Mouse (Mus musculus): ENCODE data around the gene Clcn7.
"Not testable (repeated sequence)": the region's sequence is repeated elsewhere in the genome, so short reads cannot be mapped to it uniquely, and the experiment has no call there.

Clcn7 gene

GRCm38 (mm10) chr17:25133275-25133698, at the start of gene Clcn7:
Gene Clcn7, plus strand, starts transcription at chr17:25133391.
- peak; percentile 84 for DNase-seq (ENCODE audit: low spot score)

- no peak for DNase-seq (ENCODE audit: low spot score)
These were observed 49.7 kb upstream of the Clcn7 start, which contains the start of gene Tmem204 for GRCm38 (mm10) chr17:25083444-25083931. Gene Tmem204, minus strand, starts transcription at chr17:25083591.

GRCm38 (mm10) chr17:25084835-25085385, 48.3 kb upstream of the Clcn7 start:
- no peak for DNase-seq (ENCODE audit: low spot score)

GRCm38 (mm10) chr17:25086724-25087123, 46.5 kb upstream of the Clcn7 start:
- no peak for DNase-seq (ENCODE audit: low spot score)

- no peak for DNase-seq (ENCODE audit: low spot score)
These were observed 44.0 kb upstream of the Clcn7 start for GRCm38 (mm10) chr17:25089158-25089557.

DNA sequence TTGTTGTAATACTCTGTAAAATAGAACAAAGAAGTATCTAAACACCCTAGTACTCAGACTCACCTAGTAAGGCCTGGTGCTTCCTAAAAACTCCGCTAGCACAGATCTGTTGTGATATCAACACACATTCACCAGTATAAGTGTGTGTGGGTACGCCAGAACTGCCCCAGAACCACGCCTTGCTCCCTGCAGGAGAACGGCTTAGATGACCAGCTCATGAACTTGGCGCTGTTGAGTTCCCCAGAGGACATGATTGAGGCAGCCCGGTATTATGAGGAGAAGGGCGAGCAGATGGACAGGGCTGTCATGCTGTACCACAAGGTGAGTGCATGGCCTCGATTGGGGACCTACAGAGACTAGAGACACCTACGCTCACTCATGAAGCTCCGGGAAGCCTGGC, 42.7 kb upstream of the Clcn7 start:
- no peak for DNase-seq (ENCODE audit: low spot score)

DNA sequence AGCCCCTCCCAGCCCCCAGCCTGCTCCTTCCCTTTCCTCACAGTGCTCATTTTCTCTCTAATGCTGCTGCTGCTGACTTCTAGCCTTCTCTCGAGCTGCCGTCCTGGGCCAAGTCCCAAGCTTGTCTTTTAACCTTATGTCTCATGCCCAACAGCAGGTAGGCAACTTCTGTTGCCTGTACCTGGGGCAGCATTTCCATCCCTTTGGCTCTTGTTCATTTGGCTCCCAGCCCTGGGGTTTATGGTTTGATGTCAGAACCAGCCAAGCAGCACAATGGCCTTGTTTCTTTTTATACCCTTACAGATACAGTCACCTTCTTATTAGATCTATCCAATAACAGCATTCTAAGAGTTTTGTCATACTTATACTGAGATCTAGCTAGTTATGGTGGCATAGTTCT, 37.0 kb upstream of the Clcn7 start:
- no peak for DNase-seq (ENCODE audit: low spot score)

GRCm38 (mm10) chr17:25100052-25100451, 33.1 kb upstream of the Clcn7 start:
- no peak for DNase-seq (ENCODE audit: low spot score)

DNA sequence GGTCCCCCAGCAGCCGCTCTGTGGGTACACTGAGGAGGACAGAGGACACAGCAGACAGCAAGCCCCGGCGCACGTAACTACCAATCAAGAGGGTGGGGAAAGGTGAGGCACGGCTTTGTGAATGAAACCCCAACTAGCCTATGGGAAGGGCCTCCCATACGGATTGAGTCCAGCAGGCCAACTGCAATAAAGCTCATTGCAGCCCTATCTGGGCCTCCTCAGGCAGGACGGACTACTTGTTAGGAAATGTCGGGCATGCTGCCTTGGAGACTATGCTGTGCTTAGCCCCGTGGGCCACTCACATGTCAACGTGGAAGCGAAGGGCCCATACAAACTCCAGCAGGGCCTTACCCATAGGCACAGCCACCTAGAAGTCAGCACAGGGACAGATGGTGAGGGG, 31.9 kb upstream of the Clcn7 start:
- no peak for DNase-seq (ENCODE audit: low spot score)

DNA sequence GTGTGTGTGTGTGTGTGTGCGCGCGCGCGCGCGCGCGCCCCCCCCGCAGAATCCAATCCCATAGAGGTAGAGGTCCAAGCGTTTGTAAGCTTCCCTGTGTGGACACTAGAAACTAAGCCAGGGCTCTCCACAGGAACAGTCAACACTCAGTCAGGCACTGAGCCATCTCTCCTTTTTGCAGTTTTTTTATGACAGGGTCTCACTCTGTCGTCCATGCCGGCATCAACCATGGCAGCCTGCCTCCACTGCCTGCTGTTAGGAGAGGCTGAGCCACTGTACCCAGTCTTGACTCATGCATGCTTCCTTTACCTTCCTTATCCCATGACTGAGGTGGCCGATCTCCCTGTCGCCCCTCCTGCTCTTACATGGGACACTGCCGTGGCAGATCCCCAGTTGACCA, 25.4 kb upstream of the Clcn7 start:
- no peak for DNase-seq (ENCODE audit: low spot score)

- no peak for DNase-seq (ENCODE audit: low spot score)
These were observed 23.6 kb upstream of the Clcn7 start for GRCm38 (mm10) chr17:25109578-25109977.

DNA sequence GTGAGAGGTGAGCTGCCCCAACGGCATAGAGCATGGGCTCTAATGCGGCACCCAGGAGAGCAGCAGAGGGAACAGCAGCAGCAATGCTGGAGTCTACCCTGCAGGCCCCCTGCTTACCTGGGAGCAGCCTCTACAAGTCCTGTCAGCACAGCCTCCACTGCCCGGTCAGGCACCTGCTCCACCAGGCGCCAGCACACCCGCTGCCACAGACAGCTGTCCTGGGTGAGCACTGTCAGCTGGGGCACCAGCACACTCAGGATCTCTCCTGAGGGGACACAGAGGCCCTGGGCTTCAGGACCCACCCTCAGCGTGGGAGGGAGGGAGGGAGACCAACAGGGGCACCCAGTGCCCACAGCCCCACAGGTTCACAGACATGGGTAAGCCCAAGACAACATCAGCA, 22.6 kb upstream of the Clcn7 start:
- no peak for DNase-seq (ENCODE audit: low spot score)

- DNase-seq (ENCODE audit: low spot score), result no peak
These were observed 22.0 kb upstream of the Clcn7 start for GRCm38 (mm10) chr17:25111220-25111619.

- no peak for DNase-seq (ENCODE audit: low spot score)
These were observed 21.3 kb upstream of the Clcn7 start for GRCm38 (mm10) chr17:25111739-25112422.

DNA sequence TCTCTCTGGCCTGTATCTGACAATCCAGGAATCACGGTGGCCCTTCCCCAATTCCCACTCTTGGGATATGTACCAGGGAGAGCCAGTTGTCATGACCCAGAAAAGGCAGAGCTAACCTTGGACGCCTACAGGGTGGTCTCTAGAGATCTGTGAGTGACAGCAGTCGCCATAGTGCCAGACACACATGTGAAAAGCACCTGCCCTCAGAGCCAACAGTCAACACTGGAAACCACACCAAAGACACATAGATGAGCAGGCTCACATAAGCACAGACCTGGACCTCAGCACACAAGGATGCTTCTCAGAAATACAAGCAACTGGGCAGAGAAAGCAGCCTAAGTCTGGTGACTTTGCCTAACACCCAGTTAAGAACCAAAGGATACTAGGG, 20.8 kb upstream of the Clcn7 start:
- no peak for DNase-seq (ENCODE audit: low spot score)

- no peak for DNase-seq (ENCODE audit: low spot score)
These were observed 18.1 kb upstream of the Clcn7 start for GRCm38 (mm10) chr17:25114908-25115645.

DNA sequence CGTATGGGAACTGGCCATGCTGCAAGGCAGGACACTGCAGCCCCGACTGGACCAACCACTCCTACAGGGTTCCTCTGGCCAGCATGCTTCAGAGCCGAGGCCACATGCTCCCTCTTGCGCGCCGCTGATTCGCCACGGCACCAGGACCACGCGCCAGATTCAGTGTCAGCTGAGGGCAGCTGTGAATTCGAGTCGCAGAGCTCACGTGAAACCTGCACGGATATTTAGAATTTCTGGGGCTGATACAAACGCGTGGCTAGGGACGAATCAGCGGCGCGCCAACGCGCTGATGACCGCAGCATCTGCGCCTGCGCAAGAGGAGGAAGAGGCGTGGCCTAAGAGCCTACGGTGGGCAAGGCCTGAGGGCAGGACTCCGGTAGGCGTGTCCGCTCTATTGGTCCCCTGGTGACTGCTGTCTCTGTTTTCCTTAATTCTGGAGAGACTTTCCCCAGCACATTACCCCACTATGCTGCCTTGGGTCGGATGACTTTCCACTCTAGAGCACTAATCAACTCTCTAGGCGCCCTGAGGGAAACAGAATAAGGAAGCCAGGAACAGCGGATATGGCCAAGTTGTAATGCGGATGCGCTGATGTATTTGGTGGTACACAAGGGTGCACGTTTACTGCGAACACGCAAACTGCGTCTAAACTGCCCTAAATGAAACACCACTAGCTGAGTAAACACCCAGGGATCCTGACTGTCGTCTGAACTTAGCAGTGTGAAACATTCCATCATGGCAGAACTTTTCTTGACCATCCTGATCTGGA, 17.3 kb upstream of the Clcn7 start, which contains the start of gene Telo2:
Telo2 (minus strand) TSS at position 304 of the 769 bp plus-strand sequence.
- peak; percentile 90 for DNase-seq (ENCODE audit: low spot score)

- no peak for DNase-seq (ENCODE audit: low spot score)
These were observed 15.9 kb upstream of the Clcn7 start for GRCm38 (mm10) chr17:25117263-25117662.

DNA sequence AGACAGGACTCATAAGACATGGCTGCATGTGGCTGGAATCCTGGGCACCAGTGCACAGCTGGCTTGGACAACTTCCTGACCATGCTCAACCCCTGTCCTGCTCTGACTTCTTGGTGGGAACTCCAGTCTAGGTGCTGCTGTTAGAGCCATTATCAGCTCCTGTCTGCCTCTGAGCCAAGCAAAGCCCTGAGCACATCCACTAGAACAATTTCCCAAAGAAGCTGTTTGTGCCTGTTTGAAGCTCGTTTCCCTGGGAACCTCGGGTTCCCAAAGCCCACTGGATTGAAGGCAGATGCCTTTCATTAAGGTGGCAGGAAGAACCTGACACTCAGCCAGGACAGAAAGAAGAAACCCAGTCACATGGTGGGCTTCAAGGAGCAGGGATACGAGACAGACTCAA, 12.8 kb upstream of the Clcn7 start, which contains the start of gene Ptx4:
Ptx4 (plus strand) TSS at position 355 of the 400 bp plus-strand sequence.
- no peak for DNase-seq (ENCODE audit: low spot score)

DNA sequence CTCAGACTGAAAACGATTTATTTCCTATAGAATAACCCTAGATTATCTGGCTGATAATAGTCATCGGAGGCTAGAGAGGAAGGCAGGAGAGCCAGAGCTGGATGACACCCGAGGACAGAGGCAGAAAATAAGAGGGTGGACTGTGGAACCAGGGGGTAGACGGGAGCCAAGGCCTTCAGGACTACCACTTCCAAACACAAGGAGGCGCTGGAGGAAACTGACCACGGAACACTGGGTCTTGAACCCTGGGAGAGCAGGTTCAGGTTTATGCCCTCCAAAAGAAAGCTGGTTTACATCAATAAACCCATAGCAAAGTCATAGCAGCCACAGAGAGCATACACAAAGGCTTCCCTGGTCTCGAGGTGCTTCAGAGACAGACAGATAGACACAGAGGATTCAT, 9.2 kb upstream of the Clcn7 start:
- DNase-seq (ENCODE audit: low spot score), result no peak

DNA sequence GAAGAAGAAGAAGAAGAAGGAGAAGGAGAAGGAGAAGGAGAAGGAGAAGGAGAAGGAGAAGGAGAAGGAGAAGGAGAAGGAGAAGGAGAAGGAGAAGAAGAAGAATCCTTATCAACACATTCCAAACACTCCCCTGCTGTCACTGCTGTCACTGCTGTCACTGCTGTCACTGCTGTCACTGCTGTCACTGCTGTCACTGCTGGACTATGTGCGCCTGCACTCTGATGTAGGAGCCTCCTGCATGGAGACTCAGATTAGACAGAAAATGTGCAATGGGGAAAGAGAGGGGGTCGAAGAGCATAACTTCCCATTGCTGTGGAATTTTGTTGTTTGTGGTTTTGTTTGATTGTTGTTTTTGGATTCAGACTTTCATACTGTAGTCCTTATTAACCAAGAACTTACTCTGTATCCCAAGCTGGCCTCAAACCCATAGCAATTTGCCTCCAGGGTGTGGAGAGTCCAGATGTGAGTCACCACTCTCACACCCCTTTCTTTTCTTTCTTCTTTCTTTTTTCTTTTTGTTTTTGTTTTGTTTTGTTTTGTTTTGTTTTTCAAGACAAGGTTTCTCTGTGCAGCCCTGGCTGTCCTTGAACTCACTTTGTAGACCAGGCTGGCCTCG, 7.6 kb upstream of the Clcn7 start:
- DNase-seq (ENCODE audit: low spot score), result not testable (repeated sequence)

DNA sequence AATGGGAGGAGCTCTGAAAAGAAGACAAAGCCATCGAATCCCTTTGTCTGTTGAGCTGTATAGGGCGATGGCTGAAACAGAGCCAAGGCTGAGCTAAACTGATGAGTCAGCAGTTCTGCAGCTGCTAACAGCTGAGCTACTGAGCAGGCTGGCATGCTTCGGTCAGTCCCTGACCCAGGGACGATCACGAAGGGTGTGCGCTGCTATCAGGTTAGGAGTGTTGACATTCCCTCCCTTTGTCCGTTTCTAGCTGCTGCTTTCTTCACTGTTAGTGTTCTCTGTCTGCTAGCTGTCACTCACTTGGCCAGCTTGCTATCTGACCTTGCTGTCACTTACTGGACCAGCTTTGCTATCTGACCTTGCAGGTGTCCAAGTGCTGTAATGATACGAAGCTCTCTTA, 6.1 kb upstream of the Clcn7 start:
- DNase-seq (ENCODE audit: low spot score), result no peak
